8 mouse cellular contexts compared by ENCODE assay signal in genomic region chr1:172000641-172001040, GRCm38 (mm10). TPM values are rescaled to one million over a fixed set of nuclear protein-coding genes. Genes with fewer than 3 reads are reported as not detected.
DNase-seq lines count a peak whose midpoint lies in the region; ATAC-seq and TF ChIP-seq lines count a peak whose summit lies in the region.
"Had no signal": no experiment of that assay in that cellular context is flagged by ENCODE, and none has a peak within 500 bp of the region (broad histone marks: within the 10 kb centered on the region; RNA-seq: fewer than 3 reads in every experiment).

No protein-coding gene starts in this region.

- no peak overlapping the region for H3K4me3 ChIP-seq in E14TG2a.4 (replicated peaks; ENCODE audit: low read length)
- no peak overlapping the region for H3K4me3 ChIP-seq in hindbrain, embryonic 12.5 days
- H3K4me3 ChIP-seq in midbrain, embryonic 10.5 days, result no peak overlapping the region
- no peak overlapping the region for H3K4me3 ChIP-seq in spleen, adult 2 months (ENCODE audit: extremely low read depth, insufficient read depth, insufficient read length)
- H3K4me3 ChIP-seq: heart, embryonic 13.5 days had no signal

- 59% methylated on average over 3 of the region's 3 CpGs for WGBS in hindbrain, embryonic 12.5 days
- 62% methylated on average over 3 of the region's 3 CpGs for WGBS in midbrain, embryonic 10.5 days
- 41% methylated on average over 3 of the region's 3 CpGs for WGBS in spleen, adult 2 months

- H3K36me3 ChIP-seq in E14TG2a.4 (ENCODE audit: insufficient read depth, low read length), result peaks cover 27% of the 10 kb centered on the region
- peaks cover 46% of the 10 kb centered on the region for H3K36me3 ChIP-seq in hindbrain, embryonic 12.5 days
- H3K36me3 ChIP-seq in midbrain, embryonic 10.5 days, result peaks cover 63% of the 10 kb centered on the region
- H3K36me3 ChIP-seq in spleen, adult 2 months (ENCODE audit: control insufficient read depth, insufficient read depth, low read length), result no peaks in the 10 kb centered on the region

- H3K9me3 ChIP-seq in E14TG2a.4 (ENCODE audit: low read length), result no peaks in the 10 kb centered on the region
- no peaks in the 10 kb centered on the region for H3K9me3 ChIP-seq in hindbrain, embryonic 12.5 days (replicated peaks)
- H3K9me3 ChIP-seq in midbrain, embryonic 10.5 days (replicated peaks), result no peaks in the 10 kb centered on the region
- H3K9me3 ChIP-seq: heart, embryonic 13.5 days had no signal

- no peak overlapping the region for H3K9ac ChIP-seq in hindbrain, embryonic 12.5 days
- H3K9ac ChIP-seq: heart, embryonic 13.5 days had no signal

- H3K4me2 ChIP-seq in hindbrain, embryonic 12.5 days (replicated peaks), result no peak overlapping the region
- H3K4me2 ChIP-seq: heart, embryonic 13.5 days had no signal

- TF ChIP-seq POLR2A in spleen, adult 2 months (IDR thresholded peaks at IDR 0.05; ENCODE audit: low read depth, low read length), result no peak

- DNase-seq in A20 (ENCODE audit: low read depth, low spot score), result peak; percentile 85
- peak; percentile 73 for DNase-seq in embryo, embryonic 10.5 days (ENCODE audit: low spot score)
- DNase-seq in left cerebral cortex, adult 18-20 months (ENCODE audit: low spot score in 2 of 2), result peak; percentile 73 to 80
- peak; percentile 57 for DNase-seq in midbrain, embryonic 10.5 days (ENCODE audit: low spot score)
- DNase-seq in spleen, adult 2 months (ENCODE audit: low read depth in 1 of 2, low spot score in 2 of 2), result peak; percentile 61 to 85

- no peaks in the 10 kb centered on the region for H3K27me3 ChIP-seq in E14TG2a.4 (ENCODE audit: insufficient read depth, low read length)
- no peaks in the 10 kb centered on the region for H3K27me3 ChIP-seq in hindbrain, embryonic 12.5 days
- H3K27me3 ChIP-seq in midbrain, embryonic 10.5 days (ENCODE audit: low read depth, poor library complexity, severe bottlenecking), result no peaks in the 10 kb centered on the region
- no peaks in the 10 kb centered on the region for H3K27me3 ChIP-seq in spleen, adult 2 months (ENCODE audit: control insufficient read depth, insufficient read depth, low read length)
- H3K27me3 ChIP-seq: heart, embryonic 13.5 days had no signal

- peak; percentile 35; the same call in 1 of the 2 replicates for ATAC-seq in hindbrain, embryonic 12.5 days (ENCODE audit: low FRiP score)

- TF ChIP-seq CTCF in E14TG2a.4 (conservative IDR thresholded peaks at IDR 0.05; ENCODE audit: low read length), result peak; percentile 54
- TF ChIP-seq CTCF in spleen, adult 2 months (IDR thresholded peaks at IDR 0.05; ENCODE audit: extremely low read depth, insufficient read depth, insufficient read length, insufficient replicate concordance), result peak; percentile 86

- H3K27ac ChIP-seq in hindbrain, embryonic 12.5 days, result no peak overlapping the region; the same call in 1 of the 2 replicates
- no peak overlapping the region for H3K27ac ChIP-seq in midbrain, embryonic 10.5 days (replicated peaks)
- H3K27ac ChIP-seq in spleen, adult 2 months (ENCODE audit: insufficient read depth, low read length), result no peak overlapping the region

- peaks cover 13% of the 10 kb centered on the region for H3K4me1 ChIP-seq in E14TG2a.4 (replicated peaks; ENCODE audit: low read depth, low read length)
- 0 out of 2 replicates have a peak, but pooled peaks cover 3% of the 10 kb centered on the region for H3K4me1 ChIP-seq in hindbrain, embryonic 12.5 days
- peaks cover 10% of the 10 kb centered on the region for H3K4me1 ChIP-seq in midbrain, embryonic 10.5 days
- H3K4me1 ChIP-seq in spleen, adult 2 months (ENCODE audit: control insufficient read depth, insufficient read depth, insufficient read length), result peaks cover 3% of the 10 kb centered on the region; the same call in 1 of the 2 replicates

RNA-seq across cellular contexts. Expression of gene Vangl2, which starts 27.6 kb away (rescaled TPM):
- polyA plus RNA-seq in hindbrain, embryonic 12.5 days (2016; fragmentation: Nextera tagmentation; extraction: Ambion mirVana), result 60.4 and 68.6 TPM in 2 replicates
- total RNA-seq in left cerebral cortex, adult 18-20 months (2021), result 10 to 100 TPM; 10.2 to 13.7 TPM
- polyA plus RNA-seq in midbrain, embryonic 10.5 days (2016; fragmentation: Nextera tagmentation; extraction: Ambion mirVana), result 49.1 and 55.4 TPM in 2 replicates
- polyA plus RNA-seq in spleen, adult 2 months (2012; rRNA removed), result 3.7 and 4.3 TPM in 2 replicates

RNA-seq across cellular contexts. Expression of gene Nhlh1, which starts 56.7 kb away (rescaled TPM):
- 14.5 and 15.3 TPM in 2 replicates for polyA plus RNA-seq in hindbrain, embryonic 12.5 days (2016; fragmentation: Nextera tagmentation; extraction: Ambion mirVana)
- total RNA-seq in left cerebral cortex, adult 18-20 months (2021), result under 1 TPM; 0.28 to 0.40 TPM
- 5.5 and 6.9 TPM in 2 replicates for polyA plus RNA-seq in midbrain, embryonic 10.5 days (2016; fragmentation: Nextera tagmentation; extraction: Ambion mirVana)
- not detected in 2 replicates for polyA plus RNA-seq in spleen, adult 2 months (2012; rRNA removed)
- polyA plus RNA-seq: heart, embryonic 13.5 days had no signal
